Mouse (Mus musculus): Measurements from ENCODE around the gene Armh3. TPM values are rescaled to one million over a fixed set of nuclear protein-coding genes. Genes with fewer than 3 reads are reported as not detected.
A peak's percentile ranks its signal among the peaks of the same experiment; 100 is the strongest.

Gene Armh3
- total RNA-seq (2021) (10 to 100 TPM; 13.9 to 14.6 TPM), polyA plus RNA-seq (2012; rRNA removed) (14.2 and 21.6 TPM in 2 replicates)
- long read RNA-seq, partial matches to known transcripts, result 4 of 12 reads
- long read RNA-seq, other reads (novel, unspliced or antisense), result 5 of 12 reads

DNA sequence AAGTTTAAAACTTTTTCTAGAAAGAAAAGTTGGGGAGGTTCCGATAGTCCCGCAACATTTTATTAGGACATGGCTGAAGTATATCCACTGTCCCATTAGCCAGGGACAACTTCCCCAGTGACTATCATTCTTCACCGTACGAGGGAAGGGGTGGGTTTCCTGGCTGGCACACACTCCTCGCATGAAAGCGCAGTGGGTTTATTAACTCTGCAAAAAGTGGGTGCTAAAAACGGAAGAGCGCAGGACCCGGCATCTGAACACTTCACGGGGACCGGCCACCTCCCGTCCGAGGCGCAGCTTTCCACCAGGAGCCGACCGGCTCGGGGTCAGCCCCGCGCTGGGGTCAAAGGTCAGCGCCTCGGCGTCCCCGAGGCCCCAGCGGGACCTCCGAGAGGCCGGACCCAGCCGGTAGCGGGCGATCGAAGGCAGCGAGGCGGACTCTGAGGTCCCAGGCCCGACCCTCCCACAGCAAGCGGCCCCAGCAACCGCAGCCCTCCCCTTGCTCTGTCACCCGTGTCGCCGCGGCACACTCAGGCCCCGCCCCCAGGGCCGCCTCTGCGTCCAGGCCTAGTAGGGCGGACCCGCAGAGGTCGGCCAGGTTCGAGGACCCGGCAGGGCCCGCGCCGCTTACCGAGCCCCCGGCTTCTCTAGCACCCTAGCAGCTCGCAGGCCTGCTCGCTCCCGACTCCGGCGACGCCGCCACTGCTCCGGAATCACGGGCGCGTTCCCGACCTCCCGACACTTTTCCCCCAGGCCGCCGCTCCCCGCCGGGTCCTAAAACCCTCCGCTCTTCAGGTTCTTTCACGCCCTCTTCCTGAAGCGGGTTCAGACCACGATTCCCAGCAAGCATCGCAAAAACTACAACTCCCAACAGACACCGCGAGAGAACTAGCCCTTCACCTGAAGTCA lies at the start of gene Armh3:
Armh3 (minus strand) TSS at position 704 of the 909 bp plus-strand sequence.
- WGBS, result under 1% methylated on average over 75 of the region's 76 CpGs
- intact Hi-C loops (cut with DNase I), result no loop called here
- Histone ChIP-seq H3K27ac (peak within 1 kb of the TSS; percentile 90), H3K4me1 (ENCODE audit: control insufficient read depth, insufficient read depth, low read length) (peaks cover 2% of the 10 kb centered on the region), H3K27me3 (ENCODE audit: control insufficient read depth, insufficient read depth, low read length) (no peaks in the 10 kb centered on the region), H3K4me3 (peak within 1 kb of the TSS; percentile 82), H3K79me2 (replicated peaks; ENCODE audit: control insufficient read depth, insufficient read depth, low read length) (no peaks in the 10 kb centered on the region), H3K36me3 (ENCODE audit: control insufficient read depth, insufficient read depth, low read length) (no peaks in the 10 kb centered on the region), H3K9ac (ENCODE audit: low read depth, low read length) (peak within 1 kb of the TSS; percentile 95)
- TF ChIP-seq CTCF (IDR thresholded peaks at IDR 0.05) (0 out of 2 replicates have a peak, but pooled peaks have one; percentile 14), EP300 (IDR thresholded peaks at IDR 0.05; ENCODE audit: insufficient read depth, low read depth, low read length) (no peak), POLR2A (IDR thresholded peaks at IDR 0.05; ENCODE audit: insufficient read depth, low read depth, low read length) (peak; percentile 62)
- DNase-seq, result peak; percentile 93 to 95

DNA sequence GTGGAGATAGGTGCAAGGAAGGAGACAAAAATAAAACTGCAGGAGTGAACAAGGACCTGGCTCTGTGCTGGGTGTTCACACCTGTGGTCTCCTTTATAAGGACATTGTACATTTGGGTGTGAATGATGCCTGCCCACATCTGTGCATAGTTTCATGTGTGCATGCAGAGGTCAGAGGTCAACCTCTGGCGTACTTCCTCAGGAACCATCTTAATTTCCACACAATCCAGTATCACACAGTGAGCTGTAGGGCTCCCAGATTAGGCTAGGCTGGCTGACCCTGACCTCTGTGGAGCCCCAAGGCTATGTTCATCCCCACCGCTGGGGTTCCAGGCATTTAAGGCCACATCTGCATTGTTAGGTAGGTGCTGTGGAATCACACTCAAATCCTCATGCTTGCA lies 49.1 kb upstream of the Armh3 start:
- Histone ChIP-seq H3K27ac (no peak overlapping the region), H3K4me3 (no peak overlapping the region), H3K27me3 (ENCODE audit: control insufficient read depth, insufficient read depth, low read length) (no peaks in the 10 kb centered on the region), H3K4me1 (ENCODE audit: control insufficient read depth, insufficient read depth, low read length) (peaks cover 11% of the 10 kb centered on the region), H3K9ac (ENCODE audit: low read depth, low read length) (no peak overlapping the region), H3K79me2 (replicated peaks; ENCODE audit: control insufficient read depth, insufficient read depth, low read length) (peaks cover under 1% of the 10 kb centered on the region; the same call in 1 of the 2 replicates), H3K36me3 (ENCODE audit: control insufficient read depth, insufficient read depth, low read length) (peaks cover 4% of the 10 kb centered on the region)
- no peak for TF ChIP-seq CTCF (IDR thresholded peaks at IDR 0.05)
- no peak for TF ChIP-seq EP300 (IDR thresholded peaks at IDR 0.05; ENCODE audit: insufficient read depth, low read depth, low read length)
- TF ChIP-seq POLR2A (IDR thresholded peaks at IDR 0.05; ENCODE audit: insufficient read depth, low read depth, low read length), result no peak
- WGBS, result 75% methylated on average over 2 of the region's 2 CpGs
- intact Hi-C loops (cut with DNase I), result no loop called here
- no peak for DNase-seq

DNA sequence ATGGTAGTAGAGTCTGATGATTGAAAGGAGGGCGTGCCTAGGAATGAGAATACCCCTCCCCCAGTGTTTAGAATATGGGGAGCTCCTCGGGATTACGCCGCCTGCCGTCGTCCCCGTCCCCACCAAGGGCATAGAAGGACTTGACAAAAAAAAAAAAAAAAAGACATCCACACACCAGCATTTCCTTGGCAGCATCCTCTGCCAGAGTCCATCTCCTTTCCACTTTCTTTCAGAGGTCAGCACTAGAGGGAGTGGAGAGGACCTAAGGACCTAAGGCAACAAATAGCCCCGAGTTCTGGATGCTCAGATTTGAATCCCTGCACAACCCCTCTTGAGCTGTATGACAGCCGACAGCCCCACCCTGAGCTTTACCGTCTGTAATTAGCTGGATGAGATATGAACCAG lies 48.3 kb upstream of the Armh3 start:
- H3K27ac ChIP-seq, result peak overlapping the region; percentile 98
- intact Hi-C loops (cut with DNase I), result loop anchor here (1.0 kb wide), 1 partner anchor 10 kb away; no protein-coding TSS in a partner anchor
- WGBS, result 6% methylated on average over 10 of the region's 10 CpGs
- H3K4me3 ChIP-seq, result no peak overlapping the region
- no peak overlapping the region for H3K9ac ChIP-seq (ENCODE audit: low read depth, low read length)
- DNase-seq, result no peak
- TF ChIP-seq EP300 (IDR thresholded peaks at IDR 0.05; ENCODE audit: insufficient read depth, low read depth, low read length), result no peak
- peak; percentile 29; the same call in 1 of the 2 replicates for TF ChIP-seq CTCF (IDR thresholded peaks at IDR 0.05)
- no peak for TF ChIP-seq POLR2A (IDR thresholded peaks at IDR 0.05; ENCODE audit: insufficient read depth, low read depth, low read length)
- no peaks in the 10 kb centered on the region for H3K27me3 ChIP-seq (ENCODE audit: control insufficient read depth, insufficient read depth, low read length)
- H3K36me3 ChIP-seq (ENCODE audit: control insufficient read depth, insufficient read depth, low read length), result peaks cover 4% of the 10 kb centered on the region
- H3K4me1 ChIP-seq (ENCODE audit: control insufficient read depth, insufficient read depth, low read length), result peaks cover 16% of the 10 kb centered on the region
- H3K79me2 ChIP-seq (replicated peaks; ENCODE audit: control insufficient read depth, insufficient read depth, low read length), result peaks cover 5% of the 10 kb centered on the region; the same call in 1 of the 2 replicates

DNA sequence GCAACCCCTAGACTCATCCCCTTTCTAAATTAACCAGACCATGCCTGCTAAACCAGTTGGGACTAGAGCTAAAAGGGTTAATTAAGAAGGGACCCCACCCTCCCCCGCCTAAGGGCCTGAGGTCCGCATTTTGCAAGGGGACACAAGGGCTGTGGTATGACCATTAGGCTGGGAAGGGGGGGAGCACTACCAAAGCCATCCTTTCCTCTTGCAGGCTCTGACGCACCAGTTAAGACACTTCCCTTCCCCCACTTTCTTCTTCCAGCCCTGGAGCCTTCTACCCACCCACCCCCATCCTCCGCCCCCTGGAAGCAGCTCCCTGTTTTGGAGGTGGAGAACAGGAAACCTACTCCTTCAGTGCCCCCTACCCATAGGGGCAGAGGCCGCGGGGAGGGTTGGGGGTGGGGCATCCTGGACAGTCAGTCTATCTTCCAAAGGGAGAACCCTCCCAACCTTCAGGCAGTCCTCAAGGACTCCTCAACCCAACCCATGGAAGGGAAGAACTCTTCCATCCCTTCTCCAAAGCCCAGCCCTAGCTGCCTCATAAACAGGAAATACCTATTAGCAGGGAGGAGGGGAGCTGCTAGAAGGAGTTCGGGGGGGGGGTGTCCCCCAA lies 47.5 kb upstream of the Armh3 start:
- TF ChIP-seq POLR2A (IDR thresholded peaks at IDR 0.05; ENCODE audit: insufficient read depth, low read depth, low read length) (peak; percentile 71), CTCF (IDR thresholded peaks at IDR 0.05) (no peak), EP300 (IDR thresholded peaks at IDR 0.05; ENCODE audit: insufficient read depth, low read depth, low read length) (no peak; the same call in 1 of the 2 replicates)
- intact Hi-C loops (cut with DNase I), result loop anchor here (1.0 kb wide), 1 partner anchor 10 kb away; no protein-coding TSS in a partner anchor
- no peaks in the 10 kb centered on the region for H3K27me3 ChIP-seq (ENCODE audit: control insufficient read depth, insufficient read depth, low read length)
- WGBS, result 4% methylated on average over 7 of the region's 7 CpGs
- DNase-seq, result peak in 1 of 2 experiments; percentile 76
- H3K9ac ChIP-seq (ENCODE audit: low read depth, low read length), result peak overlapping the region; percentile 96
- H3K4me3 ChIP-seq, result peak overlapping the region; percentile 76
- H3K36me3 ChIP-seq (ENCODE audit: control insufficient read depth, insufficient read depth, low read length), result peaks cover 10% of the 10 kb centered on the region
- peaks cover 21% of the 10 kb centered on the region for H3K4me1 ChIP-seq (ENCODE audit: control insufficient read depth, insufficient read depth, low read length)
- H3K27ac ChIP-seq, result peak overlapping the region; percentile 98
- peaks cover 7% of the 10 kb centered on the region; the same call in 1 of the 2 replicates for H3K79me2 ChIP-seq (replicated peaks; ENCODE audit: control insufficient read depth, insufficient read depth, low read length)

DNA sequence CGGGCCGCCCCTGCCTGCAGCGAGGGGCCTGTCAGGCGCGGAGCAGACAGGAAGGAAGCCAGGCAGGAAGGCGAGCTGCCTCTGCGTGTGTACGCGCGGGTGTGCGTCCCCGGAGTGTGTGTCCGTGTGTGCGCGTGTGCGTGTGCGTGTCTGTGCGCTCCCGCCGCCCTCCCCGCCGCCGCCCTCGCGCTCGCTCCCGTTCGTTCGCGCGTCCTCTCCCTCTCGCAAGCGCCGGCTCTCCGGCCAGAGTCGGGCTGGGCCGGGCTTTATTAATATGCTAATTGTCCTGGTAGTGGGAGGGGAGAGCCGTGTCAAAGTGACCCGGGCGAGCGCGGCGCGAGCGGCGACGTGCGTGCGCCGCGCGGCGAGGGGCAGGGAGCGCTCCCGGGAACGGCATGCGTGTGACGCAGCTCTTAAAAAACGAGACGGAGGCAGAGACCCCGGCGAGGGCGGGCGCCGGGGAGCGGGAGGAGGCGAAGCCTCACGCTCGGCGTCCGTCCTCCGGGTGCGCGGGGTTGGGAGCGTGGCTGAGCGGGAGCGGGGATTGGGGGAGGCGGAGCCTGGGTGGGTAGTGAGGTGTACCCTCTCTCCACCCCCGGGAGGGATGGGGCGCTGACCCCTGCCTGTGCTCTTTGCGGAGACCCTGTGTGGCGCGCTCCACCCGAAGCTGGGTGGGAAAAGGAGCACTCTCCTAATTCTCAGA lies 46.9 kb upstream of the Armh3 start, which contains the start of gene Ldb1:
Ldb1 (minus strand) TSS at position 222 of the 703 bp plus-strand sequence.
- DNase-seq, result peak; percentile 91 to 93
- 1% methylated on average over 81 of the region's 84 CpGs for WGBS
- Histone ChIP-seq H3K36me3 (ENCODE audit: control insufficient read depth, insufficient read depth, low read length) (peaks cover 13% of the 10 kb centered on the region), H3K4me3 (peak within 1 kb of the TSS; percentile 76), H3K27ac (peak within 1 kb of the TSS; percentile 98), H3K79me2 (replicated peaks; ENCODE audit: control insufficient read depth, insufficient read depth, low read length) (peaks cover 7% of the 10 kb centered on the region; the same call in 1 of the 2 replicates), H3K9ac (ENCODE audit: low read depth, low read length) (peak within 1 kb of the TSS; percentile 96), H3K27me3 (ENCODE audit: control insufficient read depth, insufficient read depth, low read length) (no peaks in the 10 kb centered on the region), H3K4me1 (ENCODE audit: control insufficient read depth, insufficient read depth, low read length) (peaks cover 24% of the 10 kb centered on the region)
- TF ChIP-seq POLR2A (IDR thresholded peaks at IDR 0.05; ENCODE audit: insufficient read depth, low read depth, low read length), result peak; percentile 90
- TF ChIP-seq EP300 (IDR thresholded peaks at IDR 0.05; ENCODE audit: insufficient read depth, low read depth, low read length), result no peak
- intact Hi-C loops (cut with DNase I), result loop anchor here (5.0 kb wide), 1 partner anchor 43 kb away; the partner anchor contains the start of gene Hps6
